Mouse (Mus musculus) adrenal gland, postnatal 10 days (tissue): Measurements from ENCODE around the gene Psmd14. TPM values are rescaled to one million over a fixed set of nuclear protein-coding genes. Genes with fewer than 3 reads are reported as not detected.

Experiments used
- DNase-seq: peaks from one replicate; pipeline ENCODE4 v3.0.0; 2021; ENCODE audit warnings: mixed read lengths
- microRNA-seq: library from miRNA; unstranded; fragments of <30 nt; microRNA quantifications from one replicate; pipeline ENCODE4 v1.2.0, GENCODE M21; 2021
- total RNA-seq, 2 experiments: library from RNA; stranded (reverse); gene quantifications; 2 replicates each; pipeline ENCODE4 v1.2.3; 2021

The Psmd14 gene
- total RNA-seq, 2 experiments from 2014 or later, result 87.6 to 95.0 TPM

- DNase-seq, result no peak
These were observed 101.0 kb downstream of the Psmd14 start for GRCm38 (mm10) chr2:61812536-61812935.

- DNase-seq, result no peak
These were observed 101.6 kb downstream of the Psmd14 start for GRCm38 (mm10) chr2:61813106-61813505.

GRCm38 (mm10) chr2:61813521-61813920 lies 102.0 kb downstream of the Psmd14 start:
- DNase-seq, result no peak

- no peak for DNase-seq
These were observed 103.3 kb downstream of the Psmd14 start for GRCm38 (mm10) chr2:61814548-61815473.

- DNase-seq, result no peak
These were observed 104.3 kb downstream of the Psmd14 start for GRCm38 (mm10) chr2:61815583-61816313.

GRCm38 (mm10) chr2:61818197-61818596 lies 106.7 kb downstream of the Psmd14 start:
- no peak for DNase-seq

GRCm38 (mm10) chr2:61820203-61820602 lies 108.7 kb downstream of the Psmd14 start:
- DNase-seq, result no peak

GRCm38 (mm10) chr2:61823426-61824140 lies 112.1 kb downstream of the Psmd14 start:
- no peak for DNase-seq

- no peak for DNase-seq
These were observed 125.8 kb downstream of the Psmd14 start for GRCm38 (mm10) chr2:61837243-61837806.

Small RNAs within 50 kb of the gene (microRNA-seq; reads per million reads assigned to microRNA genes)
- not detected for gene Gm22403

Other genes with a start within 250 kb of the Psmd14 start
- 10 to 100 TPM; 36.8 to 37.2 TPM for gene Tank, start 133.1 kb upstream of the Psmd14 start, total RNA-seq
- gene Tbr1, start 91.2 kb downstream of the Psmd14 start, total RNA-seq, result under 1 TPM in 1 of 2 experiments, not detected in 1; 0.27 TPM